Mouse (Mus musculus) liver, embryonic 15.5 days (tissue): ENCODE results near the gene Spout1. TPM values are rescaled to one million over a fixed set of nuclear protein-coding genes. Genes with fewer than 3 reads are reported as not detected.
"Not testable (repeated sequence)": the region's sequence is repeated elsewhere in the genome, so short reads cannot be mapped to it uniquely, and the experiment has no call there.

ENCODE experiments used
- ATAC-seq: fragments of 200-750 bp; cut with Nextera tagmentation; 2 replicates; pipeline ENCODE4 v1.8.0; 2017; ENCODE audit warnings: moderate number of reproducible peaks, mild to moderate bottlenecking, moderate library complexity; ENCODE audit not compliant: insufficient read depth
- H3K27ac ChIP-seq: fragments of 300-500 bp; sonication (generic); replicated peaks from 2 replicates; pipeline ENCODE4 v1.5.1; 2015; ENCODE audit warnings: mild to moderate bottlenecking, inconsistent platforms
- H3K27me3 ChIP-seq: fragments of 300-500 bp; sonication (generic); 2 replicates; pipeline ENCODE4 v1.6.1; 2015; ENCODE audit warnings: mild to moderate bottlenecking, inconsistent platforms
- H3K36me3 ChIP-seq: fragments of 300-500 bp; sonication (generic); replicated peaks from 2 replicates; pipeline ENCODE4 v1.6.1; 2015; ENCODE audit warnings: moderate library complexity, mild to moderate bottlenecking, inconsistent platforms
- H3K4me1 ChIP-seq: fragments of 300-500 bp; sonication (generic); replicated peaks from 2 replicates; pipeline ENCODE4 v1.6.1; 2015; ENCODE audit warnings: inconsistent platforms
- H3K4me2 ChIP-seq: fragments of 300-500 bp; sonication (generic); 2 replicates; pipeline ENCODE4 v1.6.1; 2015; ENCODE audit warnings: moderate library complexity, mild to moderate bottlenecking, inconsistent platforms
- H3K4me3 ChIP-seq: fragments of 300-500 bp; sonication (generic); replicated peaks from 2 replicates; pipeline ENCODE4 v1.5.1; 2015; ENCODE audit warnings: mild to moderate bottlenecking, inconsistent platforms
- H3K9ac ChIP-seq: fragments of 300-500 bp; sonication (generic); 2 replicates; pipeline ENCODE4 v1.6.1; 2015; ENCODE audit warnings: moderate library complexity, mild to moderate bottlenecking, inconsistent platforms
- H3K9me3 ChIP-seq: fragments of 300-500 bp; sonication (generic); replicated peaks from 2 replicates; pipeline ENCODE4 v1.6.1; 2016; ENCODE audit warnings: inconsistent platforms
- WGBS: fragments of 180-500 bp; shearing (Covaris S2); methylation state at CpG from one replicate; pipeline ENCODE4 v1.1.7; 2015; ENCODE audit warnings: mixed read lengths; ENCODE audit not compliant: insufficient replicate concordance; 5-methylcytosine and 5-hydroxymethylcytosine counted together
- polyA plus RNA-seq: library from polyadenylated mRNA; unstranded; fragments of >200 nt; fragmentation: Nextera tagmentation; extraction: Ambion mirVana; gene quantifications from 2 replicates; pipeline ENCODE4 v1.2.1, GENCODE M21; 2015

Gene Spout1
- polyA plus RNA-seq, 1 experiment from 2014 or later = 24.9 TPM

- no peak overlapping the region for H3K9ac ChIP-seq
- no peak overlapping the region for H3K27ac ChIP-seq
- H3K27me3 ChIP-seq = no peaks in the 10 kb centered on the region
- H3K4me1 ChIP-seq = 0 out of 2 replicates have a peak, but pooled peaks cover 5% of the 10 kb centered on the region
- ATAC-seq = no peak
- 80% methylated on average over 11 of the region's 11 CpGs for WGBS
- H3K4me3 ChIP-seq = no peak overlapping the region
- peaks cover 36% of the 10 kb centered on the region for H3K36me3 ChIP-seq
- no peaks in the 10 kb centered on the region for H3K9me3 ChIP-seq
- H3K4me2 ChIP-seq = no peak overlapping the region
Measured at GRCm38 (mm10) chr2:30151840-30152239, 26.4 kb downstream of the Spout1 start.

GRCm38 (mm10) chr2:30147466-30147865 is 30.8 kb downstream of the Spout1 start:
- peaks cover 71% of the 10 kb centered on the region for H3K36me3 ChIP-seq
- H3K27me3 ChIP-seq = no peaks in the 10 kb centered on the region
- 83% methylated on average over 4 of the region's 4 CpGs for WGBS
- 0 out of 2 replicates have a peak, but pooled peaks cover 5% of the 10 kb centered on the region for H3K4me1 ChIP-seq
- ATAC-seq = no peak
- H3K4me2 ChIP-seq = no peak overlapping the region
- no peak overlapping the region for H3K9ac ChIP-seq
- no peak overlapping the region for H3K27ac ChIP-seq
- no peak overlapping the region for H3K4me3 ChIP-seq
- H3K9me3 ChIP-seq = no peaks in the 10 kb centered on the region

- Histone ChIP-seq H3K27me3 (no peaks in the 10 kb centered on the region), H3K9me3 (no peaks in the 10 kb centered on the region), H3K4me1 (0 out of 2 replicates have a peak, but pooled peaks cover 5% of the 10 kb centered on the region), H3K9ac (no peak overlapping the region), H3K36me3 (peaks cover 82% of the 10 kb centered on the region), H3K27ac (no peak overlapping the region), H3K4me2 (no peak overlapping the region), H3K4me3 (no peak overlapping the region)
- WGBS = 84% methylated on average over 4 of the region's 4 CpGs
- no peak for ATAC-seq
Measured at GRCm38 (mm10) chr2:30144436-30144835, 33.8 kb downstream of the Spout1 start.

GRCm38 (mm10) chr2:30140021-30140420 is 38.2 kb downstream of the Spout1 start:
- Histone ChIP-seq H3K4me1 (peaks cover 24% of the 10 kb centered on the region), H3K36me3 (peaks cover 65% of the 10 kb centered on the region)
- H3K4me2 ChIP-seq, H3K9me3 ChIP-seq, H3K27ac ChIP-seq, H3K4me3 ChIP-seq, ATAC-seq, H3K9ac ChIP-seq, H3K27me3 ChIP-seq: not testable (repeated sequence)
- 81% methylated on average over 4 of the region's 4 CpGs for WGBS

GRCm38 (mm10) chr2:30136458-30136857 is 41.8 kb downstream of the Spout1 start:
- Histone ChIP-seq H3K9ac (no peak overlapping the region), H3K27me3 (no peaks in the 10 kb centered on the region), H3K4me3 (no peak overlapping the region), H3K4me1 (peaks cover 51% of the 10 kb centered on the region), H3K9me3 (no peaks in the 10 kb centered on the region), H3K27ac (no peak overlapping the region), H3K36me3 (peaks cover 33% of the 10 kb centered on the region), H3K4me2 (peak overlapping the region; percentile 20; the same call in 1 of the 2 replicates)
- no peak for ATAC-seq
- WGBS = 53% methylated on average over 10 of the region's 10 CpGs

- no peak for ATAC-seq
- H3K36me3 ChIP-seq = peaks cover 19% of the 10 kb centered on the region
- 33% methylated on average over 10 of the region's 10 CpGs for WGBS
- 0 out of 2 replicates have a peak overlapping the region, but pooled peaks have one; percentile 85 for H3K9ac ChIP-seq
- H3K27ac ChIP-seq = peak overlapping the region; percentile 87
- peaks cover 51% of the 10 kb centered on the region for H3K4me1 ChIP-seq
- peak overlapping the region; percentile 86 for H3K4me3 ChIP-seq
- H3K9me3 ChIP-seq = no peaks in the 10 kb centered on the region
- H3K4me2 ChIP-seq = peak overlapping the region; percentile 94
- no peaks in the 10 kb centered on the region for H3K27me3 ChIP-seq
Measured at GRCm38 (mm10) chr2:30134928-30135620, 43.2 kb downstream of the Spout1 start.

GRCm38 (mm10) chr2:30134378-30134711 is 43.9 kb downstream of the Spout1 start:
- H3K4me1 ChIP-seq = peaks cover 56% of the 10 kb centered on the region
- no peak for ATAC-seq
- peaks cover 17% of the 10 kb centered on the region for H3K36me3 ChIP-seq
- no peaks in the 10 kb centered on the region for H3K27me3 ChIP-seq
- peak overlapping the region; percentile 94 for H3K4me2 ChIP-seq
- H3K9ac ChIP-seq = peak overlapping the region; percentile 85
- H3K4me3 ChIP-seq = peak overlapping the region; percentile 86
- H3K27ac ChIP-seq = peak overlapping the region; percentile 87
- 8% methylated on average over 6 of the region's 6 CpGs for WGBS
- no peaks in the 10 kb centered on the region for H3K9me3 ChIP-seq

- H3K9me3 ChIP-seq = no peaks in the 10 kb centered on the region
- no peaks in the 10 kb centered on the region for H3K27me3 ChIP-seq
- H3K27ac ChIP-seq = peak within 1 kb of the TSS; percentile 87
- peak within 1 kb of the TSS; percentile 94 for H3K4me2 ChIP-seq
- H3K36me3 ChIP-seq = peaks cover 17% of the 10 kb centered on the region
- peak within 1 kb of the TSS; percentile 85 for H3K9ac ChIP-seq
- H3K4me1 ChIP-seq = peaks cover 56% of the 10 kb centered on the region
- H3K4me3 ChIP-seq = peak within 1 kb of the TSS; percentile 86
- WGBS = under 1% methylated on average over 46 of the region's 46 CpGs
- ATAC-seq = peak; percentile 91
Measured at GRCm38 (mm10) chr2:30133613-30134377, 44.5 kb downstream of the Spout1 start, which contains the start of gene Tbc1d13. Gene Tbc1d13 (plus strand): TSS chr2:30133746.

- Histone ChIP-seq H3K27me3 (no peaks in the 10 kb centered on the region), H3K9me3 (no peaks in the 10 kb centered on the region), H3K27ac (peak overlapping the region; percentile 87), H3K4me1 (peaks cover 56% of the 10 kb centered on the region), H3K36me3 (peaks cover 13% of the 10 kb centered on the region), H3K4me3 (peak overlapping the region; percentile 86), H3K9ac (peak overlapping the region; percentile 85), H3K4me2 (peak overlapping the region; percentile 94)
- peak; percentile 58 for ATAC-seq
- 34% methylated on average over 16 of the region's 16 CpGs for WGBS
Measured at GRCm38 (mm10) chr2:30132801-30133612, 45.3 kb downstream of the Spout1 start.

GRCm38 (mm10) chr2:30131240-30131639 is 47.0 kb downstream of the Spout1 start:
- H3K27me3 ChIP-seq, H3K9ac ChIP-seq, H3K4me2 ChIP-seq, H3K9me3 ChIP-seq, H3K36me3 ChIP-seq, ATAC-seq, H3K27ac ChIP-seq, H3K4me3 ChIP-seq: not testable (repeated sequence)
- WGBS = 58% methylated on average over 5 of the region's 5 CpGs
- H3K4me1 ChIP-seq = peaks cover 43% of the 10 kb centered on the region

GRCm38 (mm10) chr2:30130156-30130555 is 48.1 kb downstream of the Spout1 start:
- Histone ChIP-seq H3K9ac (no peak overlapping the region), H3K4me3 (no peak overlapping the region), H3K9me3 (no peaks in the 10 kb centered on the region), H3K27me3 (no peaks in the 10 kb centered on the region), H3K27ac (no peak overlapping the region), H3K4me2 (no peak overlapping the region), H3K36me3 (no peaks in the 10 kb centered on the region), H3K4me1 (peaks cover 37% of the 10 kb centered on the region)
- WGBS = 77% methylated on average over 4 of the region's 4 CpGs
- ATAC-seq = no peak
